Mouse (Mus musculus): ENCODE data around the gene Amotl1. TPM values are rescaled to one million over a fixed set of nuclear protein-coding genes. Genes with fewer than 3 reads are reported as not detected.

Amotl1 gene
- polyA plus RNA-seq, 1 experiment = not detected

DNA sequence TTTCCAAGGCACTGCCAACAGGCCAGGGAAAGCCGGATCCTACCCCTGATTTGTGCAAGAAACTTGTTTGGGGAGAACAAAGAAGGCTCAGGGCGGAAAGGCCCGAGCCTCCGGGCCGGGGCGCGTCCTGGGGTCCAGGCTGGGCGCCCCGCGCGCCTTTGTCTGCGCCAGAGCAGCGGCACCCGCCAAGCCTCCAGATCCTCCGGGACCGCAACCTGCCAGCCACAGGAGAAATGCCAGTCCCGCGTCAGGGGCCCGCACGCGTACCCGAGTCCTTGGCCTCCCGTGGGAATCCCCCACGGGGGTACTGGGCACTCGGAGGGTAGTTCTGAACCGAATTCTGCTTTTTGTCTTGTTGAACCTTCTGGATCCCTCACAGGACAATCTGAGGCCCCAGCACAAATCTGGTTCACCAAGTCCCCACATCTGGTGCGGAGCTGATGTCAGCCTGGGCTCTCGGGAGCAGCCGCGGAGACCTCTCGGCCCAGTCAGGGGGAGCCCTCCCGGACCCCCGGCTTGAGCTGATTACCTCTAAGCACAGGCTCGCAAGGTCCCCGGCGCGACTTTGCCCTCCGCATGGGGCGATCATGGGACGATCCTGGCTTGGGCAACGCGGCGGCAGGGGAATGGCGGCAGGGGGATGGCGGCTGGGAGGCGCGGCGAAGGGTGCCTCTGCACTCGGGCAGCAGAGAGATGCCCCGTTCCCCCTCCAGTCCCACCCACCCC, 30.5 kb downstream of the Amotl1 start:
- TF ChIP-seq CTCF (IDR thresholded peaks at IDR 0.05; ENCODE audit: insufficient read depth, low read depth, low read length) (no peak), POLR2A (IDR thresholded peaks at IDR 0.05; ENCODE audit: insufficient read depth, low read depth, low read length) (no peak)
- under 1% methylated on average over 48 of the region's 50 CpGs for WGBS
- Histone ChIP-seq H3K27ac (ENCODE audit: insufficient read depth, low read depth, low read length) (peak overlapping the region; percentile 45), H3K4me3 (ENCODE audit: insufficient read depth, low read depth, low read length) (peak overlapping the region; percentile 81), H3K4me1 (ENCODE audit: control insufficient read depth, insufficient read depth, low read length) (peaks cover 13% of the 10 kb centered on the region)

DNA sequence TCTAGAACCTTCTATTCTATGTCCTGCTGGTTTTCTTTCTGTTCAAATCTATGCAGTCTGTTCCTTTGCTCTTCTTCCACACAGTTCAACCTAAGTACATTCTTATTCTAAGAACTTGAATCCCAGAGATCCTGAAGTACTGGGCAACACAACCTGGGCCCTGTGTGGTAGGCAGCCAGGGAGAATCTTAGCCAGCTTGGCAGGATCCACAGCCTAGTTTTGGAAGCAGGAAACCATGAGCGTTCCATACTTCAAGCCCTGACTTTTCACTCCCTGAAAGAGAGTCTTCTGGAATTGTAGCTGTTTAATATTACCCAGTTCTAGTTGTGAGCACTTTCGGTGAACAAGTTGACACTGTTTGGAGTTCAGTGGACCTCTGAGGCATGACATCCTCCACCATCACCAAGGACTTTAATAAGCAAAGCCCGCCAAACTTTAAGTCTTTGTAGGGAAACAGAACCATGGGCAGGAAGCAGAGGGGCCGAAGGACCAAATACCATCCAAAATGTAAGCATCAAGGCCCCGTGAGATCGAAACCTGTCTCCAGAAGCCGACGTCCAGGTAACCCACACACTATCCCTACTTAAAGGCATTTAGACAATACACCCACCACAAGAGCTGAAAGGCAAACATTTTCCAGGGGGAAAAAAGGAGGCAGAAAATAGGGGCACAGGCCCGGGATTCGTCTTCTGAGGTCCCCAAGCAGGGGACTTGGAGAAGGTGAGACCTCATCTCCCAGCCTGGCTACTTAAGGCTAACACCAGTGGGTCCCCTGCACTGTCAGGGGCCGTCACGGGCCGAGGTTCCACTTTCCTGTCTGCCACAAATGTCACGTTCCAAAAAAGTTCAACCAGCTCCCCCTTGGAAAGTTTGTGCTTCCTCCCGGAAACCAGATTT, 31.3 kb downstream of the Amotl1 start:
- peaks cover 15% of the 10 kb centered on the region for H3K4me1 ChIP-seq (ENCODE audit: control insufficient read depth, insufficient read depth, low read length)
- TF ChIP-seq POLR2A (IDR thresholded peaks at IDR 0.05; ENCODE audit: insufficient read depth, low read depth, low read length) (no peak), CTCF (IDR thresholded peaks at IDR 0.05; ENCODE audit: insufficient read depth, low read depth, low read length) (no peak)
- WGBS = 8% methylated on average over 15 of the region's 15 CpGs
- H3K4me3 ChIP-seq (ENCODE audit: insufficient read depth, low read depth, low read length) = peak overlapping the region; percentile 81
- H3K27ac ChIP-seq (ENCODE audit: insufficient read depth, low read depth, low read length) = peak overlapping the region; percentile 45

DNA sequence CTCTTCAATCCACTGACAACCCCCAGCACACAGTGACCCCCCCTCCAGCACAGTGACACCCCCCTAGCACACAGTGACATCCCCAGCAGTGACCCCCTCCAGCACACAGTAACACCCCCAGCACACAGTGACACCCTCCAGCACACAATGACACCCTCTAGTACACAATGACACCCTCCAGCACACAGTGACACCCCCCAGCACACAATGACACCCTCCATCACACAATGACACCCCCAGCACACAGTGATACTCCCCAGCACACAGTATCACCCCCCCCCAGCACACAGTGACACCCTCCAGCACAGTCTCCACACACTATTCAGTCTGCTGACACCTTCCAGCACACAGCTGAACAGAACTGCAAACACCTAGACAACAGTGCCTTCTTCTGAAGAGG, 32.3 kb downstream of the Amotl1 start:
- Histone ChIP-seq H3K4me1 (ENCODE audit: control insufficient read depth, insufficient read depth, low read length) (peaks cover 19% of the 10 kb centered on the region), H3K27ac (ENCODE audit: insufficient read depth, low read depth, low read length) (no peak overlapping the region; the same call in 1 of the 2 replicates), H3K4me3 (ENCODE audit: insufficient read depth, low read depth, low read length) (peak overlapping the region; percentile 17; the same call in 1 of the 2 replicates)
- TF ChIP-seq CTCF (IDR thresholded peaks at IDR 0.05; ENCODE audit: insufficient read depth, low read depth, low read length) = no peak
- TF ChIP-seq POLR2A (IDR thresholded peaks at IDR 0.05; ENCODE audit: insufficient read depth, low read depth, low read length) = no peak

DNA sequence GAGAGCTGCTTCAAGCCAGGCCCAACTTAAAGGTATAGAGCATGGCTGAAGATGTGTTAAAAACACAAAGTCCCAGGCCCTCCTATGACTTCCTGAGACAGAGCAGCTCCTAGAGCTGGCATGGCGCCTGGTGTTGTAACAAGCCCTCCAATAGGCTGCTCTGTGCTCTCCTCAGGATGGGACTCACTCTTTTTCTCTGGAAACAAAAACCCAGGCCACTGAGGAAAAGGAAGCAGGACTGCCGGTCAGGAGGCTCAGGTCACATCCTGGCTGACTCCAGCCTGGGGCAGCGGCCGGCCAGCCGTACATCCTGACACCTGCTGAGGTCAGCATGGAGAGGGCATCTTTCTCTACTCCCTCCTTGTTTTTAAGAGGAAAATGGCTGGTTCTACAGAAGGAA, 36.3 kb downstream of the Amotl1 start:
- Histone ChIP-seq H3K4me1 (ENCODE audit: control insufficient read depth, insufficient read depth, low read length) (peaks cover 22% of the 10 kb centered on the region), H3K27ac (ENCODE audit: insufficient read depth, low read depth, low read length) (no peak overlapping the region), H3K4me3 (ENCODE audit: insufficient read depth, low read depth, low read length) (no peak overlapping the region)
- WGBS = 73% methylated on average over 5 of the region's 5 CpGs
- TF ChIP-seq POLR2A (IDR thresholded peaks at IDR 0.05; ENCODE audit: insufficient read depth, low read depth, low read length) (no peak), CTCF (IDR thresholded peaks at IDR 0.05; ENCODE audit: insufficient read depth, low read depth, low read length) (no peak)

DNA sequence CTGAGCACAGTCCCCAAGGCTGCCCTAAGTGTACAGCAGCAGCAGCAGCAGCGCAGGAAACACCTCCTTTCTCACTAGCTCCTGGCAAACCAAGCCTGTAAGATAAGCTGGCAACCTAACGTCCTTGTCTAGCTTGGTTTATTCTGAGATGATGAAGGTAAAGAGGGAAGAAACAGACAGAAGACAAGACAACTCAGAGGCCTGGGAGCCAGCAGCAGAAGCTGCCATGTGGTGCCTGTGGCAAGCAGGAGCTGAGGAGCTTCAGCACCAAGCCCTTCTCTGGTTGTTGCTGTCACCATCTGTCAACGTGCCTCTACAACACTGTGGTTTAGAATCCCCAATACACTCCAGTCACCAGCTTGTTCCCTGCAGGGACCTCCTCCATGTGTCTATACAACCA, 37.4 kb downstream of the Amotl1 start:
- no peak overlapping the region for H3K4me3 ChIP-seq (ENCODE audit: insufficient read depth, low read depth, low read length)
- WGBS = 43% methylated on average over 3 of the region's 3 CpGs
- no peak overlapping the region for H3K27ac ChIP-seq (ENCODE audit: insufficient read depth, low read depth, low read length)
- TF ChIP-seq CTCF (IDR thresholded peaks at IDR 0.05; ENCODE audit: insufficient read depth, low read depth, low read length) = no peak
- no peak for TF ChIP-seq POLR2A (IDR thresholded peaks at IDR 0.05; ENCODE audit: insufficient read depth, low read depth, low read length)
- H3K4me1 ChIP-seq (ENCODE audit: control insufficient read depth, insufficient read depth, low read length) = peaks cover 17% of the 10 kb centered on the region

DNA sequence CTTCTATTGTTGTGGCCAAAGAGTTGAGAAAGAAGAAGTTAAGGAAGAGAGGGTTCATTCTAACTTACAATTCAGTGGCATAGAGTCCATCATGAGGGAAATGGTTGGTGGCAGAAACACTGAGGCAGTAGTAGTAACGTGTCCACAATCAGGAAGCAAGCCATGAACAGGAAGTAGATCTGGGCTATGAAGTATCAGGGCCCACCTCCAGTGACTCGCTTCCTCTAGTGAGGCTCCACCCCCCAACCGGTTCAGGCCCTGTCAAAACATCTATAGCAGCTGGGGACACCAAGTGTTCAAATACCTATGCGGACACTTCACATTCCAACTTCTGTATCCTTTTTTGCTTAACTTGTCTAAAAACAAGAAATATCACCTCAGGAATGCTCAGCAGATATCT, 38.9 kb downstream of the Amotl1 start:
- 91% methylated on average over 4 of the region's 4 CpGs for WGBS
- TF ChIP-seq POLR2A (IDR thresholded peaks at IDR 0.05; ENCODE audit: insufficient read depth, low read depth, low read length) (no peak), CTCF (IDR thresholded peaks at IDR 0.05; ENCODE audit: insufficient read depth, low read depth, low read length) (no peak)
- peaks cover 13% of the 10 kb centered on the region for H3K4me1 ChIP-seq (ENCODE audit: control insufficient read depth, insufficient read depth, low read length)
- no peak overlapping the region for H3K27ac ChIP-seq (ENCODE audit: insufficient read depth, low read depth, low read length)
- no peak overlapping the region for H3K4me3 ChIP-seq (ENCODE audit: insufficient read depth, low read depth, low read length)

DNA sequence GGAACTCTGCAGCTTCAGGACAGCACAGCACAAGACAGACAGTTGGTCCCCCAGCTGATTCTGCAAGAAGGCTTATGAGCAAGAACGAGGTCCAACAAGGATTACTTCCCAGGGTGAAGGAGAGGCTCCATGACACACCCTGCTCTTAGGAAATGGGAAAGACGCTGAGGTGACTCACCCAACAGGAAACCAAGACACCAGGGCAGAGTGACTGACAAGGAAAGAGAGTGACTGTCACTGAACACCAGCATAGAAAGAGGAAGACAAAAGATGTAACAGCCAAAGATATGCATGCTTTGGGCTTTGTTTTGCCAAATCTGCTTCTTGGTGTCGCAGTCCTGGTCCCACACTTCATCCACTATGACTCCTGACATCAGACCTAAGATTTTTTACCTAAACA, 40.5 kb downstream of the Amotl1 start:
- no peak overlapping the region for H3K4me3 ChIP-seq (ENCODE audit: insufficient read depth, low read depth, low read length)
- peaks cover 16% of the 10 kb centered on the region for H3K4me1 ChIP-seq (ENCODE audit: control insufficient read depth, insufficient read depth, low read length)
- no peak overlapping the region for H3K27ac ChIP-seq (ENCODE audit: insufficient read depth, low read depth, low read length)
- TF ChIP-seq POLR2A (IDR thresholded peaks at IDR 0.05; ENCODE audit: insufficient read depth, low read depth, low read length) = no peak
- TF ChIP-seq CTCF (IDR thresholded peaks at IDR 0.05; ENCODE audit: insufficient read depth, low read depth, low read length) = no peak
- 65% methylated on average over 3 of the region's 3 CpGs for WGBS

DNA sequence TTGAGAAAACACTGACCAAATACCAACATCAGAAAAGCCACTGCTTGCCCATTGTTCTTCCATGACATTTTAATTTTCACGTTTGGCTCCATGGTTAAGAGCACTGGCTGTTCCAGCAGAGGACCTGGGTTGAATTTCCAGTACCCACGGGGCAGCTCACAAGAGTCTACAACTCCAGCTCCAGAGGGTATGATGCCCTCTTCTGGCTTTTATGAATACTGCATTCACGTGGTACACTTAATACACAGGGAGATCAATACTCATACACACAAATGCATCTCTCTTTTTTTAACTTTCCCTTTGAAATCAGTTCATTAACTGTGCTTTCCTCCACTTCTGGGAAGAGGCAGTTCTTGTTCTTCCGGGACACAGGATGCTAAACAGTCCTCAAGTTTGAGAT, 41.4 kb downstream of the Amotl1 start:
- no peak overlapping the region for H3K4me3 ChIP-seq (ENCODE audit: insufficient read depth, low read depth, low read length)
- no peak for TF ChIP-seq CTCF (IDR thresholded peaks at IDR 0.05; ENCODE audit: insufficient read depth, low read depth, low read length)
- TF ChIP-seq POLR2A (IDR thresholded peaks at IDR 0.05; ENCODE audit: insufficient read depth, low read depth, low read length) = no peak
- peaks cover 14% of the 10 kb centered on the region for H3K4me1 ChIP-seq (ENCODE audit: control insufficient read depth, insufficient read depth, low read length)
- no peak overlapping the region for H3K27ac ChIP-seq (ENCODE audit: insufficient read depth, low read depth, low read length)
- 86% methylated on average over 4 of the region's 4 CpGs for WGBS

DNA sequence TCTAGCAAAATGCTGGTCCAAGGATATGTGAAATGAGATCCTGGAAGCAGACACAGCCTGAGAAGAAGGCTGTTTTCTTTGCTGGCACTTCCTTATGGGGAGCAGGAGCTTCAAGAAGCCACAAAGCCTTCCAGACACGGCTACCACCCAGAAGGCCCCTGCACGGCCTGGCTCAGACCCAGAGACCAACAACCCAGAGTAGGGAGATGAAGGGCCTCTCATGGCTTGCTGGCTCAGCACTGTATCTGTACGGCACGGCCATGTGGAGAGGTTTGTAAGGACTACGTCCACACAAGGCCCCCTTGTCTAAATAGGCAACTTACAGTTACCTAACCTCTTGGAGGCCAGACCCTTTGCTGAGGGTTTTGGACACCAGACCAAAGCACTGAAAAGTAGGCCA, 45.1 kb downstream of the Amotl1 start:
- H3K27ac ChIP-seq (ENCODE audit: insufficient read depth, low read depth, low read length) = no peak overlapping the region
- no peak overlapping the region for H3K4me3 ChIP-seq (ENCODE audit: insufficient read depth, low read depth, low read length)
- 66% methylated on average over 5 of the region's 5 CpGs for WGBS
- TF ChIP-seq POLR2A (IDR thresholded peaks at IDR 0.05; ENCODE audit: insufficient read depth, low read depth, low read length) (no peak), CTCF (IDR thresholded peaks at IDR 0.05; ENCODE audit: insufficient read depth, low read depth, low read length) (no peak)
- peaks cover 13% of the 10 kb centered on the region for H3K4me1 ChIP-seq (ENCODE audit: control insufficient read depth, insufficient read depth, low read length)
